Mouse (Mus musculus) kidney, embryonic 16.5 days (tissue): Measurements from ENCODE around the gene Gm20388. TPM values are rescaled to one million over a fixed set of nuclear protein-coding genes. Genes with fewer than 3 reads are reported as not detected.
A peak's percentile ranks its signal among the peaks of the same experiment; 100 is the strongest.

Experiments used
- ATAC-seq: fragments of 200-750 bp; cut with Nextera tagmentation; 2 replicates; pipeline ENCODE4 v1.8.0; 2017; ENCODE audit warnings: moderate TSS enrichment; ENCODE audit not compliant: low FRiP score, low TSS enrichment
- H3K27ac ChIP-seq: fragments of 300-500 bp; sonication (generic); 2 replicates; pipeline ENCODE4 v1.5.1; 2014; ENCODE audit warnings: low read length
- H3K27me3 ChIP-seq: fragments of 300-500 bp; sonication (generic); 2 replicates; pipeline ENCODE4 v1.6.1; 2014; ENCODE audit warnings: low read length, control low read depth, mixed read lengths; ENCODE audit not compliant: insufficient read depth
- H3K36me3 ChIP-seq: fragments of 300-500 bp; sonication (generic); 2 replicates; pipeline ENCODE4 v1.6.1; 2014; ENCODE audit warnings: low read length, control low read depth, mixed read lengths; ENCODE audit not compliant: insufficient read depth
- H3K4me1 ChIP-seq: fragments of 300-500 bp; sonication (generic); 2 replicates; pipeline ENCODE4 v1.6.1; 2014; ENCODE audit warnings: low read length, control low read depth, mixed read lengths; ENCODE audit not compliant: insufficient read depth
- H3K4me2 ChIP-seq: fragments of 300-500 bp; sonication (generic); replicated peaks from 2 replicates; pipeline ENCODE4 v1.6.1; 2014; ENCODE audit warnings: low read depth, low read length
- H3K4me3 ChIP-seq: fragments of 300-500 bp; sonication (generic); 2 replicates; pipeline ENCODE4 v1.5.1; 2014; ENCODE audit warnings: mild to moderate bottlenecking, low read length
- H3K9ac ChIP-seq: fragments of 300-500 bp; sonication (generic); replicated peaks from 2 replicates; pipeline ENCODE4 v1.6.1; 2014; ENCODE audit warnings: low read length
- H3K9me3 ChIP-seq: fragments of 300-500 bp; sonication (generic); 2 replicates; pipeline ENCODE4 v1.6.1; 2016; ENCODE audit warnings: low read length, control low read depth
- WGBS: fragments of 180-500 bp; shearing (Covaris S2); extraction: QIAGEN DNeasy Blood & Tissue Kit; methylation state at CpG from one replicate; pipeline ENCODE4 v1.1.7; 2014; 5-methylcytosine and 5-hydroxymethylcytosine counted together
- polyA plus RNA-seq: library from polyadenylated mRNA; unstranded; fragments of >200 nt; fragmentation: Nextera tagmentation; extraction: Ambion mirVana; gene quantifications from 2 replicates; pipeline ENCODE4 v1.2.1, GENCODE M21; 2015

The Gm20388 gene
- polyA plus RNA-seq, 1 experiment from 2014 or later = 7.7 TPM

DNA sequence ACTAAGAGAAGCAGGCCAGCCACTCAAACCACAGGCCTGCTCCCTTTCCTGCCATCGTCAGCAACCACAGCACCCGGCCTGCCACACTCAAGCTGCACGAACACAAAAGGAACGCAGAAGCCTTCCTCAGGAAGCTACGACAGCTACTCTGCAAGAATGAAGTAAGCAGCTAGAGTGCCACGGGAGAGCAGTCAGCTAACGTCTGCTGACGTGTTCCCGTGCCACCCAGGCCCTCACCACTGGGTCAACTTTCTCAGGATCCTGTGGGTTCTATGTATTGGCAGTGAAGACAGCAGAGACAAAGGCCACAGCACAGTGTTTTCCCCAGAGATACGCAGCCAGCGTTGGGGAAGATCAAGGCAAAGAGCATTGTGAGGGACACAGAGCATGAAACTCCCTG, 1732.7 kb downstream of the Gm20388 start:
- 68% methylated on average over 11 of the region's 11 CpGs for WGBS

DNA sequence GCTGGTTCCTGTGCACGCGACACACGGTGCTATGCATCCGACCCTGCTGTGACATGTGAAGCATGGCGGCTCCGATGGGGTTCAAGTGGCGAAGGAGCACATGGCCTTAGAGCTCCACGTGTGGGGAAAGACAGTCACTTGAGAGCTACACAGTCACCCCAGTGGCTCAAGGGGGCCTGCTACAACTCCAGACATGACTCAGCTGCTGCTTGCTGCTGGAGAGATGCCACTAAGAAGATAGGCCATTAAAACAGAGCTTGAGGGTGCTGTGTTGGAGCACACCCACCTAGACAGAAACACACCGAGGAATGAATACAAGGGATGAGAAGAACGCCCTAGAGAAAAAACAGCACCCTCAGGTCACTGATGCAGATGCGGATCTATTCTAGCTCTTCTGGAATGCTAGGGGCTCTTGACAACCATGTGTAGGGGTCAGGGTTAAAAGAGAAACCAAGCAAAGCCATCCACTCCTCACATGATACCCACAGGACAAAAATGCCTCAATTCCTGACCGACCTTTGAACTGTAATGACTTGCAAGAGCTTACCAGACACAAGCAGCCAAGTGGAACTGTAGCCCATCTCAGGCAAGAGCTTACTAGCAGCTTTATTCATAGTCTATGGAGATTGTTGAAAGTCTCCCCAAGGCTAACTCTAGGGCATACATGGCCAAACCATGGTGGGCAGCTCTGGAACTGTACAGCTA, 1737.0 kb downstream of the Gm20388 start:
- no peaks in the 10 kb centered on the region for H3K27me3 ChIP-seq
- no peak overlapping the region for H3K4me3 ChIP-seq
- 57% methylated on average over 12 of the region's 12 CpGs for WGBS
- peak overlapping the region; percentile 18; the same call in 1 of the 2 replicates for H3K4me2 ChIP-seq
- H3K36me3 ChIP-seq = peaks cover 7% of the 10 kb centered on the region; the same call in 1 of the 2 replicates
- H3K27ac ChIP-seq = peak overlapping the region; percentile 64
- no peak overlapping the region for H3K9ac ChIP-seq
- no peak for ATAC-seq
- peaks cover 73% of the 10 kb centered on the region for H3K4me1 ChIP-seq
- no peaks in the 10 kb centered on the region for H3K9me3 ChIP-seq

More for the DNA sequence above, 1732.7 kb downstream of the Gm20388 start:
- H3K27ac ChIP-seq = no peak overlapping the region
- ATAC-seq = no peak
- no peaks in the 10 kb centered on the region for H3K9me3 ChIP-seq
- no peak overlapping the region for H3K4me3 ChIP-seq
- H3K27me3 ChIP-seq = no peaks in the 10 kb centered on the region
- no peak overlapping the region for H3K4me2 ChIP-seq
- H3K4me1 ChIP-seq = peaks cover 44% of the 10 kb centered on the region
- 0 out of 2 replicates have a peak overlapping the region, but pooled peaks have one; percentile 23 for H3K9ac ChIP-seq
- H3K36me3 ChIP-seq = no peaks in the 10 kb centered on the region

GRCm38 (mm10) chr8:121648451-121648850, 1737.8 kb downstream of the Gm20388 start:
- Histone ChIP-seq H3K9ac (no peak overlapping the region), H3K36me3 (peaks cover 7% of the 10 kb centered on the region; the same call in 1 of the 2 replicates), H3K4me3 (no peak overlapping the region), H3K9me3 (no peaks in the 10 kb centered on the region), H3K27me3 (no peaks in the 10 kb centered on the region), H3K4me1 (peaks cover 70% of the 10 kb centered on the region), H3K4me2 (peak overlapping the region; percentile 18), H3K27ac (peak overlapping the region; percentile 64)
- WGBS = 44% methylated on average over 16 of the region's 16 CpGs
- no peak for ATAC-seq

DNA sequence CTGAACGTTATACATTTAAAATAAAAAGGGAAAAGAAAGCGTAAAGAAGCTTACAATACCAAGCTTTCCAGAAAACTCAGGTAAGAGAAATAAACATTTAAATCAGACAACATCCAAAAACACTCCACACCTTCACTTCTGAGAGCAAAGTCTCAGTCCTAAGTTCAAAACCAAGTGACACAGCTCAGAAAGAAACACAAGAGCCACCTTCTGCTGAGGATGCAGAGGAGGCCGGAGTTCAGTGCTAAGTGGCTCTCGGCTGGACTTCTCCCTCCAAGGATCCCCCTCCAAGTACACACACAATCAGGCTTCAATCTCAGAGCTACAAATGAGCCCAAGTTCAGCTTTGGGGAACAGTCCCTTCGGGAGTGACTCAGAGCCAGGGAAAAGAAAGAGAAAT, 1738.8 kb downstream of the Gm20388 start:
- no peaks in the 10 kb centered on the region for H3K27me3 ChIP-seq
- H3K9me3 ChIP-seq = no peaks in the 10 kb centered on the region
- WGBS = 69% methylated on average over 5 of the region's 5 CpGs
- peaks cover 72% of the 10 kb centered on the region for H3K4me1 ChIP-seq
- ATAC-seq = no peak
- peak overlapping the region; percentile 68 for H3K27ac ChIP-seq
- peaks cover 7% of the 10 kb centered on the region; the same call in 1 of the 2 replicates for H3K36me3 ChIP-seq
- H3K4me2 ChIP-seq = peak overlapping the region; percentile 98
- peak overlapping the region; percentile 55 for H3K9ac ChIP-seq
- peak overlapping the region; percentile 86 for H3K4me3 ChIP-seq

DNA sequence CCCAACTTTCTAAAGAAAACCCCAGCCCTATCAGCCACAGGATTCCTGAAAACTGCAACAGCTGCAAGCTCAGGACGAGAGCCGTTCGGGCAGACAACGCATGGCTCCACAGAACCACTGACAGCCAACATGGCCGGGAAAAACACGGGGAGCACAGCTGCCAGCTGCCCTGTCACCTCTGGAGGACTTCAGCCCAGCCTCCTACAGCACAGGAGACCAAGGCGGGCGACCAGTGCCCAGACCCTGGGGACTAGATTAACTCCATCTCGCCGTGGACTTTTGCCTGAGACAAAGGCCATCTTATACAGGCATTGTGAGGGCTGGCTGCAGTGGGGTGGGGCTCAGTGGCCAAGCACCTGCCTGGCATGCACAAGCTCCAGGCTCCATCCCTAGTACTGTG, 1739.3 kb downstream of the Gm20388 start:
- peak overlapping the region; percentile 68 for H3K27ac ChIP-seq
- H3K4me2 ChIP-seq = peak overlapping the region; percentile 98
- H3K9me3 ChIP-seq = no peaks in the 10 kb centered on the region
- H3K27me3 ChIP-seq = no peaks in the 10 kb centered on the region
- no peak for ATAC-seq
- 53% methylated on average over 10 of the region's 10 CpGs for WGBS
- H3K4me3 ChIP-seq = peak overlapping the region; percentile 86
- H3K4me1 ChIP-seq = peaks cover 72% of the 10 kb centered on the region
- peaks cover 7% of the 10 kb centered on the region; the same call in 1 of the 2 replicates for H3K36me3 ChIP-seq
- H3K9ac ChIP-seq = peak overlapping the region; percentile 81

DNA sequence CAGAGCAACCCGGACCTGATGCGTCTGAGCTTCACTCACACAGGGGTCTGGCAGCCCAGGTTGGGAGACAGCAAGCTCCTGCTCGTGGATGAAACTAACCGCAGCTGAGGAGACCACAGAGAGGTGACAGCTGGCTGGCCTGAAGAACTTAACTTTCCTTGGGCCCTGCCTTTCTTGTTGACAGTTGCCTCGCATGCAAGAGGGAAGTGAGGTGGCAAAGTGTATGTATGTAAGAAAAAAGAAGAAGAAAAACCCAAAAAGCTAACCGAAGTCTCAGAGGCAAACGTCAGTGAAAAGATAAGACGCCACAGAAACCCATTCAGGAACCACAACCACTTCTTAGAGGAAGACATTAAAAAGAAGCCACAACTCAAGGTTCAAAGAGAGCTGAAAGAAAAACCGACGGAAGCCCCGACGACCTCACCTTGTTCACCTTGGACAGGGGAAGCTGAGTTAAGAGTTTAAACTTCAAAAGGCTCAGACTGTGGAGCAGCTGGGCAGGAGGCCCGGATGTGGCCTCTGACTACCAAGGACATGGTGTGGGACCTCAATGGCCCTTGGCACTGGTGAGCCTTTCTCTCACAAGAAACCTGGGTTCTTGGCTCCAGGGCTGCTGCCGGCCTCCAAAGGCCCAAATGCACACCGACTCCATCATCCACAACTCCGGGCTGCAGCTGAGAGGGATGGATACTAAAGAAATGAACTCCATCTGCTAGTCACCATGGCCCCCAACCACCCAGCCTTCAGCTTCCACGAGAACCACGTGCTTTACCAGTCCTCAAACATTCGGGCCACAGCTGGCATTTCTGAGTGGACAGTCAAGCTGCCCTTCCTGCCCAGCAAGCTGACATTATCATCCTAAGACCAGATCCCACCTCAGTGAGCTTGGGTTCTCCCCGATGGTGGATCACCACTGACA, 1740.0 kb downstream of the Gm20388 start:
- Histone ChIP-seq H3K9ac (peak overlapping the region; percentile 81), H3K4me1 (peaks cover 65% of the 10 kb centered on the region), H3K4me2 (peak overlapping the region; percentile 98), H3K27me3 (no peaks in the 10 kb centered on the region), H3K36me3 (peaks cover 7% of the 10 kb centered on the region; the same call in 1 of the 2 replicates), H3K4me3 (peak overlapping the region; percentile 86), H3K9me3 (no peaks in the 10 kb centered on the region), H3K27ac (no peak overlapping the region)
- 55% methylated on average over 20 of the region's 20 CpGs for WGBS
- ATAC-seq = no peak

DNA sequence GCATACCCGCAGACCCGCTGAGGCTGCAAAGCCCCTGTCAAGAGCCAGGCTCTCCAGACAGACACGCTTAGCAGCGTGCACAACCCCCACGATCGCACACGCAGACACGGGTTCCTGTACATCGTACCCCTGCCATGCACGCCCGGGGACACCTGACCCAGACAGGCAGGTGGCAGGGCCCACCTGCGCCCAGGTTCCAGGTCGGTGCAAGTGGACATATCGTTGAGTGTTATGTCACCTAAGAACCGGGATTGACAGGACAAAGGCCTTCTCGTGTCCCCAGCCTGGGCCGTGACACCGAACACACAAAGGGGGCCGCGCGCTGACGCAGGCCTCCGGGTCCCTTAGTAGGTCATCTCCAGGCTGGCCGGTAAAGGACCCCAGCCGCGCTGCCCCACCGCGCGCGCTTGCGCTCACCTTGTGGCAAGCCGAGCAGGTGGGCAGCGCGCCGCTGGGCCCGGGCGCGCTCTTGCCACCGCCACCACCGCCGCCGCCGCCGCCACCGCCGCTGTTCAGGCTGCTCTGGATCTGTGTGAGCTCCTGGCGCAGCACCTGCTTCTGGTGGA, 1740.8 kb downstream of the Gm20388 start:
- Histone ChIP-seq H3K4me2 (peak overlapping the region; percentile 98), H3K27ac (no peak overlapping the region), H3K4me3 (peak overlapping the region; percentile 86), H3K27me3 (no peaks in the 10 kb centered on the region), H3K9me3 (no peaks in the 10 kb centered on the region), H3K36me3 (peaks cover 7% of the 10 kb centered on the region; the same call in 1 of the 2 replicates), H3K4me1 (peaks cover 59% of the 10 kb centered on the region), H3K9ac (peak overlapping the region; percentile 81)
- WGBS = 11% methylated on average over 45 of the region's 47 CpGs
- ATAC-seq = no peak

DNA sequence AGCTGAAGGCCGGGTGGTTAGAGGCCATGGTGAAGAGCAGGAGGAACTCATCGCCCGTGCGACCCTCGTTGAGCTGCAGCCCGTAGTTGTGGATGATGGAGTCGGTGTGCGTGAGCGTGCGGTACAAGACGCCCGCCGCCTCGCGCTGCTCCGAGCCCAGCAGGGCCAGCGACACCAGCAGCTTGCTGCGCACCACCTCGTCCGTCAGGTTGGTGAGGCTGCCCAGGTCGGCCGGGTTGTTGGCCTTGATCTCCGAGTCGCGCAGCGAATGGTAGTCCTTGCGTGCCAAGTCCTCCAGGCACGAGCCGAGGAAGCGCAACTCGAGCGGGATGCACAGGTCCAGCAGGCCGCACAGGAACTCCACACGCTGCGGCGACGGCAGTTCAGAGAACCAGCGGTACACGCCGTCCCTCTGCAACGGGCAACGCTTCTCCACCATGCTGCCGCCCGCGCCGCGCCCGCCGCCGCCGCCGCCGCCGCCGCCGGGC, 1741.3 kb downstream of the Gm20388 start:
- Histone ChIP-seq H3K27ac (no peak overlapping the region), H3K36me3 (peaks cover 7% of the 10 kb centered on the region; the same call in 1 of the 2 replicates)
- 0% methylated on average over 40 of the region's 56 CpGs for WGBS

DNA sequence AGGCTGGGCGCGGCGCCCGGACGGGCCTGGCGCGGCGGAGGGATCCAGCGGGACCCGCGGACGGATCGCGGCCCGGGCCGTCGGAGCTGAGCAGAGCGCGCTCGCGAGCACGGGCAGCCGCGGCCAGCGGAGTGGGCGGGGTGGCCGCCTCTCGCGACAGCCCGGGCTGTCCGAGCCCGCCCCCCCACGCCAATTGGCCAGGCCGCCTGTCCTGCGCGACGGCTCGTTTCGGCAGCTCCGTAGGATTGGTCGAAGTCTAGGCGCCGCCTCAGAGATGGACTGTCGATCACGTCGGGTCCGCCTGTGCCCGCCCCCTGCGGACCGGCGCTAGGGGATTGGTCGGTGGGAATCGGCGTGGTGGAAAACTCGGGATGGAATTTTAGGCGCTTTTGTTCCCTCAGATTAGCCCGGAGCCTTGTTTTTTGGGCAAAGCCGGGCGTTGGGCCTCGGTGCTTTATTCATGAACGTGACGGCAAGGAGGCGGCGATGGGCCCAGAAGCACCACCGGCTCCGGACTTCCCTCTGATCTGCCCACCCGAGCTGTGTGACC, 1742.2 kb downstream of the Gm20388 start, which contains the start of gene Zcchc14:
TSS of gene Zcchc14 (minus strand) at position 128 of the 550 bp plus-strand sequence.
- Histone ChIP-seq H3K4me1 (peaks cover 47% of the 10 kb centered on the region), H3K36me3 (peaks cover 7% of the 10 kb centered on the region; the same call in 1 of the 2 replicates), H3K4me3 (peak within 1 kb of the TSS; percentile 86), H3K9me3 (no peaks in the 10 kb centered on the region), H3K27ac (peak within 1 kb of the TSS; percentile 96), H3K9ac (peak within 1 kb of the TSS; percentile 97), H3K4me2 (peak within 1 kb of the TSS; percentile 98), H3K27me3 (no peaks in the 10 kb centered on the region)
- ATAC-seq = peak; percentile 98
- WGBS = under 1% methylated on average over 50 of the region's 67 CpGs

More for the DNA sequence above, 1741.3 kb downstream of the Gm20388 start:
- Histone ChIP-seq H3K27me3 (no peaks in the 10 kb centered on the region), H3K4me3 (peak overlapping the region; percentile 86), H3K9ac (peak overlapping the region; percentile 81), H3K4me2 (peak overlapping the region; percentile 98), H3K4me1 (peaks cover 54% of the 10 kb centered on the region), H3K9me3 (no peaks in the 10 kb centered on the region)
- no peak for ATAC-seq
